Mouse (Mus musculus): ENCODE measurements around the gene Kcnk3.

Gene Kcnk3

DNA sequence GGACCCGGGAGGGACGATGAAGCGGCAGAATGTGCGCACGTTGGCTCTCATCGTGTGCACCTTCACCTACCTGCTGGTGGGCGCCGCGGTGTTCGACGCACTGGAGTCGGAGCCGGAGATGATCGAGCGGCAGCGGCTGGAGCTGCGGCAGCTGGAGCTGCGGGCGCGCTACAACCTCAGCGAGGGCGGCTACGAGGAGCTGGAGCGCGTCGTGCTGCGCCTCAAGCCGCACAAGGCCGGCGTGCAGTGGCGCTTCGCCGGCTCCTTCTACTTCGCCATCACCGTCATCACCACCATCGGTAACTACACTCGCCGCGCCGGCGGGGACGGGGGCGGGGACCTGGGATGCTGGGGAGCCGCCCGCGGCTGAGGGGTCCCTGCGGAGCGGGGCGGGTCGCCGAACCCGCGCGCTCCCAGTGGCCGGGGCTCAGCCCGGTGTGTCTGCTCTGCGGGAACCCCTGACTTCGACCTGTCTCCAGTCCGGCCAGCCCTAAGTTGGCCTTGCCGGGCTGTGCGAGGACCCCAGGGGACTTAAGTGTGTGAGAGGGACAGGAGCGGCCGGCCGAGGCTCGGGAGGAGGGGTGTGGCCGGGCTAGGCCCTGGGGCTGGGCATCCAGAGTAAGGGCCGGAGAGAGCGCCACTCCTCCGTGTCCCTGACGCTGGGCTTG lies 465 bp downstream of the Kcnk3 start:
- DNase-seq (ENCODE audit: low spot score) = no peak

DNA sequence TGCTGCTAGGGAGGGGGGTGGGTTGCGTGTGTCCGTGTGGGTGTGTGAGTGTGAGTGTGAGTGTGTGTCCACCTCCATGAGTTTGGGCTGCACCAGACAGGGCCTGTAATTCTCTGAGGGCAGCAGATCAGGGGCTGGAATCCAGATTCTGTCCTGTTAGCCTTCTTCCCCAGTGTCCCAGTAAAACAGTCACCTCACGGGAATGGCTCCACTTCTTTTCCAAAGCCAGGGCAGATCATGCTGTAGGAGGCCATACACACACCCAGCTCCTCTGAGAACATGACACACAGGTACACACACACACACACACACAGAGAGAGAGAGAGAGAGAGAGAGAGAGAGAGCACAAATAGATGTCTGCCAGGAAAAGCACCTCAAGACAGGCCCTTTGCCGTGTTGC lies 1.1 kb downstream of the Kcnk3 start:
- DNase-seq (ENCODE audit: low spot score) = no peak

DNA sequence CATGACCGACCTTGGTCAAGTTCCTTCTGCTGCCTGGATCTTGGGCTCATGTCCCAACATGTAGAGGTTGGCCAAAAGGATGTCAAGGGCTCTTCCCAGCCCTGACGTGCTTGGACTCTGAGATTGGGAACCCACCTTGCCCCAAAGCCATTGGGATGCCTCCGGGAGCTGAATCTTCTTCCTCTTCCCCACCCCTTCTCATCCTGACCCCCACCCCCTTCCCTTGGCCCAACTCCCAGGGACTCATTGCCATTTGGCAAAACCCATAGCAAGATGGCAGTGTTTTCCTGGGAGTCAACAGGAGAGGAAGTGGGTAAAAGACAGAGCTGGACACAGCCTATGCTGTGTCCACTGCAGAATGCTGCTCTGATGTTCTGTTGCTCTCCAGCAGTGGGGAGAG lies 1.6 kb downstream of the Kcnk3 start:
- no peak for DNase-seq (ENCODE audit: low spot score)

DNA sequence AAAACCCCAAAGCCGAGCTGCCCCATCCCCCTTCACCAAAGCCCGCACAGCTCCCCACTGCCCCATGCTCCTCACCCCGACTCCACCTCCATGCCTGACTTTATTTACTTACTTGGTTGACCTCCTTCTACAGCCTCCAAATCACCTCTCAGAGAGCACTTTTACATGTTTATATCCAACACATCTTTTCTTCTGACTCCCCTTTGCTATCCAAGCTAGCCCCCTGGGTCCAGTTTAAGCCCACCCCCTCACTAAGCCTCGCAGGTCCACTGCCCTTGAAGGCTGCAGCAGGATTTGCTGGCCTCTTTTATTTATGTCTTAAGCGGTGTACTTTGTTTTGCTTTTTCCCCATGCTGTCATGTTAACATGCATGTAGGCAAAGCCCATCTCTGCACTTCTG lies 2.3 kb downstream of the Kcnk3 start:
- no peak for DNase-seq (ENCODE audit: low spot score)

DNA sequence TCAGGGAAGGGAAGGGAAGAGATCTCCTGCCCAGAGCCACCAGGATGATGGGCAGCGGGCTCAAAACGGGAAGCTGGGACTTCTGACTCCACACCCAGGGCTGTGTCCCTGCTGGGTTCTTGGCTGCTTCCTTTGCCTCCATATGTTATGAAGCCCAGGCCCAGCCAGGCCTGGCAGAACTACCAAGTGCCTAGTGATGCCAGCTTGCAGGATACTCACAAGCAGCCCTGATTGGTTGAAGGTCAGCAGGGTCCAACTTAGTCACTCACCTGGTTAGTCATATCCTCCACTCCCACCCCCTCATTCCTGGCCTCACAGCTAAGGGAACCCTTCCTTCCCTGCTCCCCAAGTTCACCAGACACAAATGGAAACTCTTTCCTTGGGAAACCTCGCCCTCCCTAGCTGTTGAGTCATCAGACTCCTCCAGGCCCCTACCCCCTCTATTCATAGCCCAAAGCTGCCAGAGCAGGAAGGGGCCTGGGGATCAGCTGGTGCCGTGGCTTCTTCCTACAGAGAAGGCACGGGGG lies 3.3 kb downstream of the Kcnk3 start:
- DNase-seq (ENCODE audit: low spot score) = no peak

DNA sequence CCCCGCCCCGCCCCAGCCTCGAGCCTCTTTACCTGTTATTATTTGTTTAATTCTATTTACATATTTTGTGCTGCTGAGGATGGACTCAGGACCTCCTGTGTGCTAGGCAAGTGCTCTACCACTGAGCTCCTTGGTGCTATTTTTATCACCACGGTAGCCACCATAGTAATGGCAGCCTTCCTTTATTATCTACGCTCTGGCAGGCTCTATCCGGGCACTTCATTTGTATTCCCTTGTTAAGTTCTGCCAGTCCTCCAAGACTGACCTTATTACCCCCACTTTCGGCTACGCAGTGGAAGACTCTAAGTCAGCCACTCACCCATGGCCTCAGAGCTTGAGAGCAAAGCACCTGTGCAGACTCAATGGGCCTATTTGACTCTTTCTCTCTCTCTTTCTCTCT lies 3.8 kb downstream of the Kcnk3 start:
- DNase-seq (ENCODE audit: low spot score) = no peak

DNA sequence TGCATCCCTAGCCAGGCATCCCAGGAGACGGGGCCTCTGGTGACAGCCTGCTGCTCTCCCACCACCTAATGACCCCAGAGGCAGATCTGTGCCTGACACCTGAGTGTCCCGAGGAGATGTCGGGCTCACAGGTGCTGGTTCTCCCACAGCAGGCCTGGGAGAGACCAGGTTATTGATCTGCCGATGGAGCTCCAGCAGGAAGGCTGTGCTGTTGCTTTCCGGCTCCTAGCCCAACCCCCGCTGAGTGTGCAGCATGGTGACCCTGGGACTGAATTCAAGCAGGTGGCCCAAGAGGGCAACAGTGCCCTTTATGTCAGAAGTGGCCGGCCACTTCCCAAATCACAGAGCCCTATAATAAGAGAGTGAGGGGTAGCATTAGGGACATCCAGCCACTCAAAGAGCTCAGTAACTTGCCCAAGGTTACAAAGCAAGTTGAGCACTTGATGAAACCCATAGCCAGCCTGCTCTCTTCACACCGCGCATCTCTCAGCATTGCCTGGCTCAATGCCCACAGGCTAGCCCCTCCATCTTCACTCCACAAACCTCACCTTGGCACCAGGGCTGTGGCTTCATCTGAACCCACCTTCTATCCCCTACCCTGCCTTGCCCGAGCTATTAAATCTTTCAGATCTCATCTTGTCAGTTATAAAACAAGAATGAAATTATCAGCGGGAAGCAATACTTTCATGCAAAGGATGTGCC lies 4.5 kb downstream of the Kcnk3 start:
- DNase-seq (ENCODE audit: low spot score) = no peak

DNA sequence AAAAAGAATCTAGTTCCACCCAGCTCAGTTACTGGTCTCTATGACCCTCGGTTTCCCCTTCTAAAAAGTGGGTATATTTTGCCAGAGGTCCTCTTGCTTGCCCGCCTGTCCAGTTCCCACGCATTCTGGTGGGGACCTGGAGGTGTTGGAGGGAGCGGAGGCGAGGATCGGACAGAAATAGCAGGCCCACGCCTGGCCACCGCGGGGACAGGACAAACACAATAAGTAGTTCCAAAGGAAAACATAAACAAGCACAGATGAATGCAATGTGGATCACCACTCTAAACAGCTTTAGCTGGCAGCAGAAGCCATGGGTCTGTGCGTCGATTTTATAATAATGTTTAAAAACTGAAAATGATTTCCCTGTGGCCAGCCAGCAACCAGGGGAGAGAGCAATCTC lies 5.4 kb downstream of the Kcnk3 start:
- DNase-seq (ENCODE audit: low spot score) = no peak

DNA sequence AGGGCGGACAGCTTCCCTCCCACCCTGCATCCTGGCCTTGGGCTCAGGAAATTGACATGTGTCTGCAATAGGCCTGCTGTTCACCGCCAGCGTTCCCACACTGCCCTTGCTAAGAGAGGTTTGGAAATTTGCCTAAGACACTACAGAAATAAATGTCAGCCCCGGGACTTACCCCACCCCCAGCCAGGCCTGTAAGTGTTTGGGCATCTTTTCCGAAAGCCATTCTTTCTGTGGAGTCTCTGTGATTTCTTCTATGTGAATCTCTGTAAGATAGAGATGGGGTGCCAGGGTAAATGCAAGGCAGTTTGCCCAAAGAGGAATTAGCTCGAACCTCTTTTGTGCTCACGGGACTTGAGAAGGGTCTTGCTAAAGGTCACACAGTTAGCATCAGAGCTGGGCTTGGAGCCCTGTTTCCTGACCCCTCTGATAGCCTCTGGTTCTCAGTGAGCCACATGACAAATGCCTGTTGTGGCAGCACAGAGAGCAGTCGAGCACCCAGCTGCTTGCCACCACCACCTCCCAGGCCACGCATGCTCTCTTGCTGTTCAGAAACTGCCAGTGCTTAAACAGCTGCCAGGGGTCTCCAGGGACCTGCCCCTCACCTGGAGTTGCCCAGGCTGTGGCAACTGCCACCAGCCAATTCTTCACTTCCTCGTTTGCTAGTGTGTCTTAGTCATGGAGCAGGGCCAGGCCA lies 6.0 kb downstream of the Kcnk3 start:
- no peak for DNase-seq (ENCODE audit: low spot score)

DNA sequence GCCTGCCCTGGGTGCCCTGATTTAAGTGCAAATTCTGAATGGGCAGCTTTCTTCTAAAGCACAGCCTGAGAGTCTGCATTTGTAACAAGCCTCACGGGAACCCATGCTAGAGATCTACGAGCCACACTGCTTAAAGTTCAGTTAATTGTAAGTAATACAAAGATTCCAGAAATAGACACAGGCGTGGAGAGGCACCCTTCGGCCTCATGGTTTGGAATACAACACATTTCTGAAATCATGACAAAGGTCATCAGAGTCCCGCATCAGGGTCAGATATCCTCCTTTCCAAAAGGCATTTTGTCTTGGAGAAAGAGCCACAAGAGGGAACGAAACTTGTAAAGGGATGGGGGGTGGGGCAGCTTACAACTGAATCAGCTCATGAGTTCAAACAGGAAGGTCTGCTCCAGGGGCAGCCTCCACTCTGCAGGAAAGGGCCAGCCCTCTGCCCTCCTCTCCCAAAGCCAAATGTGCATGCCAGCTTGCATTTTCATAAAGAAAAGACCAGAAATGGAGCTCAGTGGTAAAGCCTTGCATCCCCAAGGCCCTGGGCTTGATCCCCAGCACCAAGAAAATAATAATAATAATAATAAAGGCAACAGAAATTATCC lies 7.1 kb downstream of the Kcnk3 start:
- DNase-seq (ENCODE audit: low spot score) = no peak

DNA sequence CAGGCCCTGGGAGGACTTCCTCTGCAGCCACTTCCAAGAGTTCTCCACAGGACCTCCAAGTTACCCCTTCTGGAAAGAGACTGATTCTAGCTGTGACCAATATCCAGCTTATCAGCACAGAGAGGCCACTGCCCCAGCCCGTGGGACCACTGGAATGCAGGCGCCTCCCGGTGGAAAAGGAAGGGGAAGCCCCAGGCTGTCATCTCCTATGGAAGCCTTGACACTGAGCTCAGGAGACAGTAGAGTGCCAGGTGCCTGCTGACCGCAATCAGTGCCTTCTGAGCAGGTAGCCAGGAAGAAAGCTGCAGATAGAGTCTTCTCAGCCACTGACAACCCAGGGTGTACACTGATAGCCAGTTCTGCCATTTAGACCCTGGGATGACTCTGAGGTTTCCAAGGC lies 13.4 kb downstream of the Kcnk3 start:
- no peak for DNase-seq (ENCODE audit: low spot score)

DNA sequence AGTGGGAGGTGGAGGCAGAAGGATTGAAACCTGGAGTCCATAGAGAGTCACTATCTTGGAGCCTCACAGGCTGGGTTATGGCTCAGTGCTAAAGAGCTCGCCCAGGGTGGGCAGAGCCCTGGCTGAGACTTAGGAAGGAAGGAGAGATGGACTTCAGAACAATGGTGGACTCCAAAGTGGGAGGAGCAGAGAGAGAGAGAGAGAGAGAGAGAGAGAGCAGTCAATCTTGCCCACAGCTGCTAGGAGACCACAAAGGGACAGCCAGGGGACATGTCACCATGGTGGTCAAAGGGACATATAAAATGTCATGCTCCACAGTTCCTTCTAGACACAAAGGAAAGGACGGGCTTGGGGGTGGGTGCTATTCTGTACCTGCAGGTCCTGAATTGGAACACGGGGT lies 15.3 kb downstream of the Kcnk3 start:
- DNase-seq (ENCODE audit: low spot score) = no peak

DNA sequence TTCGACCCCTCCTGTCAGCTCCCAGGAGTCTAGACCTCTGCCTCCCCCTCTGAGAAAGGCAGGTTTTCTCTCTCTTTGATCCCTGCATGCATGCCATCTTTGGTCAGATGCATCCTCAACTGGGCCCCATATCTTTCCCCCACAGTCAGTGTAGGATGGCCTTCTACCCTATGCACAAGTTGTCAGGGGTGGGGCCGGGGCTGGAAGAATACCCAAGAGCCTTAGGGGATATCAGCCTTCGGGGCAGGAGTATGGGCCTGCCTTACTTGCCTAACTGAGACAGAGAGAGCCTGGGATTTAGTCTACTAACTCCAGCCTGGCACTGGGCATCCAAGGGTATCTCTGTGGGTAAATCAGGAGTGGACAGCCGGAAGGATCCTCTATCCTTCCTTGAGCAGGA lies 16.0 kb downstream of the Kcnk3 start:
- DNase-seq (ENCODE audit: low spot score) = no peak

DNA sequence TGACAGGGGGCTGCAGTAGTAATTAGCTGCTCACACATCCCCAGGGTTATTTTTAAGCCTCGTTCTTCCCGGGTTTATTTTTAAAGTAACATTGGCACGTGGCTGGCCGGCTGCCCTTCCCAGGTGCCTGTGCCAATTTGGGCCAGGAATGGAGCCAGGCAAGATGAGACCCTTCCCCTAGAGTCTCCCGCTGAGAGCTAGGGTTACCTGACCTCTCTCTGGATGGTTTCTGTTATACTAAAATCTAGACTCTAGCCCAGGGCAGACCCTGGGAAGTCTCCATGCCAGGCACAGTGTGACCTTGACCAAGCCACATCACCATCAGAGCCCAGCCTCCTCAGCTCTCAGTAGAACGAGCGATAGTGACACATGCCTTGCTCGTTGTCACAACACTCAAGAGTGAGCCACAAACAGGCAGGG lies 16.8 kb downstream of the Kcnk3 start:
- no peak for DNase-seq (ENCODE audit: low spot score)

DNA sequence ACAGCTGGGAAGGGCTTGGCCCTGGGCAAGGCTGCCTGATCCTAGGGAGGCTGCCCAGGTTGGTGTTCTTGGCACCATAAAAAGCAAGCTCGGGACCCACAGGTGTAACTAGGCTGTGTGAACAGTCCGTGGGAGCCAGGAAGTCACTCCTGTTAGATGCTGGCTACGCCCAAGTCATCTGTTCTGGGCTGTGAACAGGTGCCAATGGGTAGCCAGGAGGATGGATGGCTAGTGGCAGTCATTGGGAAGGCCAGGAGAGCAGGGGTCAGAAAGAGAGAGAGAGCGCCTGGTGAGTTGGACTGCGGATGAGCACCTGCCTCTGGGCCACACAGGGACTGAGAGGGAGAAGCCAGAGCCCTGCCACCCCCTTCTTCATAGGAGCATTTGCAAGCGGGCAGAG lies 17.7 kb downstream of the Kcnk3 start:
- no peak for DNase-seq (ENCODE audit: low spot score)

DNA sequence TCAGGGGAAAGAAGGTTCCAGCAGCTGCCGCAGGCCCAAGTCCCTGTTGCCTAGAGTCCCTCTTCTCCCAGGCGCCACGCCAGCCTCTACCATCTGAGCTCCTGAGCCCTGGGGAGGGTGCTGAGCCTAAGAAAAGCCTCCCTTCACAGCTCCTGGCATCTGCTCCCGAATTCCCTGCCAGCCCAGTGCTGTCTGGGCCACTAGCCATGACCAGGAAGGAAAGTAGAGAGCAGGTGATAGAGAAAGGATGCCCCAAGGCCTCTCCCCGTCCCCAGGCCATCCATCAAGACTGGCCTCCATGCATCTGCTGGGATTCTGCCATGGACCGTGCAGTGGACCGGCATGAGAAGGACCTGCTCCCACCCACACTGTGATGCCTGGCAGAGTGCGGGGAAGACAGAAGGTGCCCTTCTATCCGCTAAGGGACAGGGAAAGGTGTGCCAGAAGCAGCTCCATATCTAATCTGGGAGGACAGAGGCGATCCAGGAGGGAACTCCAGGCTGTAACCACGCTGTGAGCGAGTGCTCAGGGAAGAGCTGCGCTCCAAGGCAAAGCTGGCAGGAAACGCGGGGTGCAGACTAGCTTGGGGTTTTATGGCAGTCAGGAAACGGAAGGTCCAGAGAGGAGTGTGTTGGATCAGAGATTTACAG lies 18.6 kb downstream of the Kcnk3 start:
- DNase-seq (ENCODE audit: low spot score) = no peak

DNA sequence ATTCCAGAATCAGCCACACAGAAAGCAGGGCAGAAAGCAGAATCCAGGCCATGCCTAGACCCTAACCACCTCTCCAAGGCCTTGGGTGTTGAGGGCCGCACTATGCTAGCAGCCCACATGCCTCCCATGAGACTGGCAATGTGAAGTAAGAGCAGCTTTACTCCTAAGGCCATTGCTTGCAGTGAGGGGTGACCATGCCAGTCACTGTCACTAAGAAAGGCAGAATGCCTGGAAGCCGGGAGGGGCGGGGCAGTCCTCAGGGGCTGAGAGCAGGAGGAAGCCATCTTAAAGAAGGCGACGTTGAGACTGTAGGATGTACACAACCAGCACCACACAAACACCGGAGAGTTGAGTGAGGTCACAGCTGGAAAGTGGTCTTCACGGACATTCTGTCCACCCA lies 21.1 kb downstream of the Kcnk3 start:
- no peak for DNase-seq (ENCODE audit: low spot score)

DNA sequence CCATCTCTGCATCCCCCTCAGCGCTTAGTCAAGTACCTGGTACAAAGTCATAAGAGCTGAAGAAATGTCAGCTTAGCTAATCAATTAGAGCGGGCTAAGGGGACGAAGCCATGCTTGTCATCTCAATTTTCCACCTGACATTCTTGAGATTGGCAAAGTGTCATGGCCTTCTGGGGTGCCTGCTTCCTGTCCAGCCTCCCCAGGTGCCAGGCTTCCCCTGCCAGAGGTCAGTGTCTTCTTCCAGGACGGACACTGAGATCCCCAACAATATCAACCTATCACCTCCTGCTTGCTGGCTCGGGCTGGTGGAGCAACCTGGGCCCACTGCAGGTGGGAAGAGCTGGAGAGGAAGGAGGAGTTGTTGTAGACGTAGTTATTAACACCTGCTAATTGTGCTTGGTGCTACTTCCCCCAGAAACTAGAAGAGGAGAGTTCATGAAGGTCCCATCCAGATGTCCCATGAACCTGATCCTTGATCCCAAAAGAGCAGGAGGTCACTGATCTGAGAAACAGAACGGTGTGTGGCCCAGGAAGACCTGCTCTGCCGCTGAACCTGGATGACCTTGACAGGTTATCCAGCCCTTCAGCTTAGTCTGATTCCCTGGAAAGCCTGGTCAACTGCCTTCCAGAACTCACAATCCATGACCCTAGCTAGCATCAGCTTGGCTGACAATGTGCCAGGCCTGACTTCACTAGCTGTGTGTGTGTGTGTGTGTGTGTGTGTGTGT lies 22.1 kb downstream of the Kcnk3 start:
- DNase-seq (ENCODE audit: low spot score) = no peak

DNA sequence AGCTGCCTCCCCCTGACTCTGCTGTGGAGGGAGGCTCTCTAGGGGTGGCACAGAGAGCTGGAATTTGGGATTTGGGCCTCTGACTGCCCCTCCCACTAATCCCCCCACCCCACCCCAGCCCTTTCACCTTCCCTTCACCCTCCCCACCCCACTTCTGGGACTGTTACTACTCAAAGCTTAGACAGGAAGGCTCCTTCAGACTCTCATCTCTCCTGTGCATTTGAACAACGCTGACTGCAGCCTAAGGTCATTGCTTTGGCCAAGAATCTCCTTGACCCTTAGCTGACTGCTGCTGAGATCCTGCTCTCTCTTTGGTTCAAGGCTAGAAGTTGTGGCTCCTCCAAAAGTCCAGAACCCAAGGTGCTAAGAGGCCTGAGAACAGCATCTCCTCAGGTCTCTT lies 23.1 kb downstream of the Kcnk3 start:
- no peak for DNase-seq (ENCODE audit: low spot score)

DNA sequence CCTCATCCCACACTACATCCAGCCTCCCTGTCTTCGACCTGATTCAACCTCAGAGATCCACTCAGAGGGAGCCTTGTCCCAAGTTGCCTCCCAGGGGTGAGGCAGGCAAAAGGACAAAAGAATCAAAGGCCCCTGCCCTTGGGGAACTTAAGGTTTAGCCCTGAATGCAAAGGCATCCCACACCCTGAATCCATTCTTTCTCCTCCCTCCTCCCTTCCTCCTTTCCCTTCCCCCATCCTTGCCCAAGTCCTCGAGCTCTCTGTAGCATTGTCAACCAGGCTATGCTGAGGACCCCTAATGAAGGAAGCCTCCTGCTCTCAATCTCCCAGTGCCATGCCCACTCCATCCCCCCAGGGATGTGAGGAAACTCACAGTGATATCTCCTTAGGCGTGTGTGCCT lies 23.7 kb downstream of the Kcnk3 start:
- no peak for DNase-seq (ENCODE audit: low spot score)

DNA sequence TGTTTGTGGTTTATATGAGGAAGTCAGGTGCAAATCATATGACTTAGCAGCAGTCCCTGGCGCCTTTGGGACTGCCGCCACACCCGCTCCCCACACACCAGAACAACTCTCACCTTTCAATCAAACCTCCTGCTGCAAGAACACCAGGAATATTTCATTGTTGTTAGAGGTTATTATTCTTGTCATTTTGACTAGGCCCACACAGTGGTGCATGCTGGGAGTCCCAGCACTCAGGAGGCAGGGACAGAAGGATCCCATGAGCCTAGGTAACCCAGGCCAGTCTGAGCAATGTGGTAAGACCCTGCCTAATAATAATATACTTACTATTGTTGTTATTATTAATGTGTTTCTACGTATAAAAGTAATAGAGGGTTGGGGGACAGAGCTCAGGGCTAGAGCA lies 24.6 kb downstream of the Kcnk3 start:
- DNase-seq (ENCODE audit: low spot score) = no peak

DNA sequence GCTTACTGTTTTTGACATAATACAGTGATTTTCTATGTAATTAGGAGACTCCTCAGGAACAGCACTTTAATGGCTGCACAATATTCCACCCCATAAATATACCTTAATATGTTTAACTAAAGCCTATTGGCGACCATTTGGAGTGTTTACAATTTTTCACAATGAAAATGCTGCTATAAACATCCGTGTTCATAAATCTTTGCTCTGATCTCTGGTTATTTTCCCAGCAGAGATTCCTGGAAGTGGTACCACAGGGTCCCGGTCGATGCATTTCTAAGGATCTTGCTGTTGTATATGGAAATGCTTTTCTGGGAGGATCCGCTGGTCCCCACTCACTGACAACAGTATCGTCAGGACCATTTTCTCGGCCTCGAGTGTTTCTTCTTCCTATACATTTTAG lies 25.3 kb downstream of the Kcnk3 start:
- no peak for DNase-seq (ENCODE audit: low spot score)
